Mouse (Mus musculus) heart, embryonic 11.5 days (tissue): ENCODE data around the gene 1520401A03Rik. TPM values are rescaled to one million over a fixed set of nuclear protein-coding genes. Genes with fewer than 3 reads are reported as not detected.

Experiments
- ATAC-seq: fragments of 200-750 bp; cut with Nextera tagmentation; replicated peaks from 2 replicates; pipeline ENCODE4 v1.8.0; 2017; ENCODE audit warnings: moderate library complexity; ENCODE audit not compliant: insufficient number of reproducible peaks, low FRiP score, low TSS enrichment
- H3K27ac ChIP-seq: fragments of 300-500 bp; sonication (generic); 2 replicates; pipeline ENCODE4 v1.5.1; 2014; ENCODE audit warnings: mild to moderate bottlenecking, low read depth, low read length
- H3K27me3 ChIP-seq: fragments of 300-500 bp; sonication (generic); 2 replicates; pipeline ENCODE4 v1.6.1; 2014; ENCODE audit warnings: mild to moderate bottlenecking, low read length, mixed read lengths; ENCODE audit not compliant: control insufficient read depth, insufficient read depth
- H3K36me3 ChIP-seq: fragments of 300-500 bp; sonication (generic); 2 replicates; pipeline ENCODE4 v1.6.1; 2014; ENCODE audit warnings: mild to moderate bottlenecking, low read length, moderate library complexity, mixed read lengths; ENCODE audit not compliant: control insufficient read depth, insufficient read depth
- H3K4me1 ChIP-seq: fragments of 300-500 bp; sonication (generic); 2 replicates; pipeline ENCODE4 v1.6.1; 2014; ENCODE audit warnings: low read length; ENCODE audit not compliant: control insufficient read depth, insufficient read depth
- H3K4me2 ChIP-seq: fragments of 300-500 bp; sonication (generic); 2 replicates; pipeline ENCODE4 v1.6.1; 2014; ENCODE audit warnings: mild to moderate bottlenecking, moderate library complexity
- H3K4me3 ChIP-seq: fragments of 300-500 bp; sonication (generic); 2 replicates; pipeline ENCODE4 v1.5.1; 2014; ENCODE audit warnings: low read depth, low read length
- H3K9ac ChIP-seq: fragments of 300-500 bp; sonication (generic); 2 replicates; pipeline ENCODE4 v1.6.1; 2014; ENCODE audit warnings: mild to moderate bottlenecking, low read depth, low read length, moderate library complexity
- H3K9me3 ChIP-seq: fragments of 300-500 bp; sonication (generic); replicated peaks from 2 replicates; pipeline ENCODE4 v1.6.1; 2016; ENCODE audit warnings: low read length; ENCODE audit not compliant: control insufficient read depth
- WGBS: fragments of 180-500 bp; shearing (Covaris S2); extraction: QIAGEN DNeasy Blood & Tissue Kit; methylation state at CpG from one replicate; pipeline ENCODE4 v1.1.7; 2014; ENCODE audit not compliant: insufficient replicate concordance; 5-methylcytosine and 5-hydroxymethylcytosine counted together
- polyA plus RNA-seq: library from polyadenylated mRNA; unstranded; fragments of >200 nt; fragmentation: Nextera tagmentation; extraction: Ambion mirVana; gene quantifications from 2 replicates; pipeline ENCODE4 v1.2.1, GENCODE M21; 2014

The 1520401A03Rik gene
- polyA plus RNA-seq, 1 experiment from 2014 or later, result 0.16 TPM

DNA sequence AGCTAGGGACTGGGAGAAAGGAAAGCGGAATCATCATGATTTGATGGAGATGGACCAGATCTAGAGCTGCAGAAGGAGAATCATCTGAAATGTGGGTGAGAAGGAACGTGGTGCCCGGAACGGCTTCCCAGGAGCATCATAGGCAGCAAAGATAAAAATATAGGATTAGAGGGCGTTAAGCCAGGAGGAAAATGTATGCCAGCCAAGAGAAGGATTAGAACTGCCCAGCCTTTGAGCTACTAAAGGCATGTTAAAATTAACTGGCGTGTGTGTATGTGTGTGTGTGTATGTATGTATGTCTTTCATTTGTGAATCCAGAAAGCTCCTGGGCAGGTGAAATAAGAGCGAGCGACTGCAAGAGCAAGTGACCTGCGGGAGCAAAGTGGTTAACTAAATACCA is 19.3 kb downstream of the 1520401A03Rik start:
- Histone ChIP-seq H3K9ac (no peak overlapping the region), H3K27me3 (peaks cover 47% of the 10 kb centered on the region), H3K36me3 (no peaks in the 10 kb centered on the region), H3K4me2 (no peak overlapping the region), H3K4me3 (no peak overlapping the region), H3K4me1 (peaks cover 5% of the 10 kb centered on the region), H3K9me3 (no peaks in the 10 kb centered on the region), H3K27ac (no peak overlapping the region)
- ATAC-seq, result no peak
- WGBS, result 81% methylated on average over 9 of the region's 9 CpGs

DNA sequence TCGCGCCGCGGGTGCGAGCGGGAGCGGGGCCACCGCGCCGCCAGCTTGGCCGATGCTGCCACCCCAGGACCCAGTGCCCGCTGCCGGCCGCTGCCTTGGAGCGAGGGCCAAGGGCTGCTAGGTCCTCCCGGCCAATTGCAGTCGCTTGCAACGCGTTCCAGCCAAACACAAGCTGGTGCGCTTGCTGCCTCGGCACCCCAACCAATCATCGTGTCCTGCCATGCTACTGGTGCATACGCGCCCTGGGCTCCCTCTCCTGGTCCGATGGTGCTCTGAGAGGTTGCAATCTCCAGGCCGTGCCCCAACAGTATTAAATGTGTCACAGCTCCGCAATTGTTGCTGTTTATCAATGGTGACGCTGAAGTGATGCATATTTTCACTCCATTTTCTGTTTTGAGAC is 22.5 kb downstream of the 1520401A03Rik start:
- peak; percentile 89 for ATAC-seq
- Histone ChIP-seq H3K9me3 (no peaks in the 10 kb centered on the region), H3K36me3 (no peaks in the 10 kb centered on the region), H3K27me3 (peaks cover 44% of the 10 kb centered on the region), H3K4me1 (peaks cover 5% of the 10 kb centered on the region), H3K4me3 (peak overlapping the region; percentile 58), H3K4me2 (peak overlapping the region; percentile 99), H3K9ac (peak overlapping the region; percentile 56; the same call in 1 of the 2 replicates), H3K27ac (no peak overlapping the region)
- 1% methylated on average over 25 of the region's 28 CpGs for WGBS

DNA sequence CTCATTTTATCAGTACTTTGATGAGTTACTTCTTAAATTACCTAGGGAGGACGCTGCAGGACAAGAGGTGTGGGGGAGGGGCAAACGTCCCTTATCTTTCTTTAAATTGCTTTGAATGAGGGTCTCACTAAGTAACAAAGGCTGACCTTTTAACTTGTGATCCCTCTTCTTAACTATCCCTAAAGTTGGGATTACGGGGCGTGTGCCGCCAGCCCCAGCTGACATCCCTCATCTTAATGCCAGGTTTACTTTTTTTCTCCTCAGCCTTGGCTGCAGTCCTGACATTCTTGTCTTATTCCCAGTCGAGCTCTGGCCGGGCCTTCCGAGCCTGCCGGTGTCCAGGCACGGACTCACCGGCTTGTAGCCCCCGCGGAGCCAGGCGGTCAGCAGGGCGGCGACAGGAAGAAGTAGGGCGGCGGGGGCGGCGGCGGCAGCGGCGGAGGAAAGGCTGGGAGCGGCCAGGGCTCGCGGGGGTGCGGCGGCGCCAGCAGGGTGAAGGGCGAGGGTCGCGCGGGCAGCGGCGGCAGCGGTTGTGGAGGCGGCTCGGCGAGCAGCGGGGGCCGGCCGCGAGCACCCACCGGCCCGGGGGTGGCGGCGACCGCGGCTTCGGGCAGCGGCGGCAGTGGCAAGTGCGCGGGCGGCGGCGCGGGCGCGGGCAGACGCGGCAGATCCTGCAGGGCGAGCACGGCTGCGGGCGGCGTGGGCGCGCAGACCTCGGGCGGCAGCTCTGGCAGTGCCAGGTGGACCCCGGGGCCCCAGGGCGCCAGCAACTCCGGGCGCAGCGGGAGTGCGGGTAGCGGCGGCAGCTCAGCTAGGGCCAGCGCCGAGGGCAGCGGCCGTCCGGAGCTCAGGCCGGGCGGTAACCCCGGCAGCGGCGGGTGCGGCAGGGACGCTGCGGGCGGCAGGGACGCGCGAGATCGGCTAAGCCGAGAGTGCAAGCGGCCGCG is 23.2 kb downstream of the 1520401A03Rik start:
- no peak overlapping the region for H3K27ac ChIP-seq

DNA sequence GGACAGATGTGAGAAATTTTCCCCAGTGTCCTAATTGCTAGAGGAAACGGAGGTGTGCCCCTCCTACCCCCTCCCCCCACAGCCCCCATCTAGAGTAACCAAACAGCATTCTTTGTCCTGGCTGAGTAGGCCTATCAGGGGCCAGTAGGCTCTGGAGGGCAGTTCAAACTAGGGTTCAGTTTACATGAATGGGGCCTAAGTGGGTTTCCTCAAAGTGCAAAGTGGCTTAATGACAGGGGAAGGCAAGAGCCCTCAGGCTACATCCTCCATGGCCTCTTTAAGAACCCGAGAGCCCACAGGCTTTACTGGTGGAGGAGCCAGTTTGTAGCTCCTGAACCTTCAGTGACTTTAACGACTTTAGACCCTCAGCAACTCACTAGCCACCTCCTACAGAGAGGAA is 26.8 kb downstream of the 1520401A03Rik start:
- Histone ChIP-seq H3K27me3 (peaks cover 35% of the 10 kb centered on the region), H3K4me2 (no peak overlapping the region), H3K36me3 (no peaks in the 10 kb centered on the region), H3K4me3 (no peak overlapping the region), H3K9ac (no peak overlapping the region), H3K4me1 (peaks cover 5% of the 10 kb centered on the region), H3K27ac (no peak overlapping the region), H3K9me3 (no peaks in the 10 kb centered on the region)
- ATAC-seq, result no peak
- WGBS, result 15% methylated on average over 3 of the region's 3 CpGs

More for the DNA sequence above, 23.2 kb downstream of the 1520401A03Rik start:
- 0 out of 2 replicates have a peak, but pooled peaks have one; percentile 5 for ATAC-seq
- Histone ChIP-seq H3K9ac (peak overlapping the region; percentile 56; the same call in 1 of the 2 replicates), H3K27me3 (peaks cover 40% of the 10 kb centered on the region), H3K36me3 (no peaks in the 10 kb centered on the region), H3K4me1 (peaks cover 5% of the 10 kb centered on the region), H3K4me2 (peak overlapping the region; percentile 99), H3K4me3 (peak overlapping the region; percentile 58), H3K9me3 (no peaks in the 10 kb centered on the region)
- 1% methylated on average over 86 of the region's 101 CpGs for WGBS

DNA sequence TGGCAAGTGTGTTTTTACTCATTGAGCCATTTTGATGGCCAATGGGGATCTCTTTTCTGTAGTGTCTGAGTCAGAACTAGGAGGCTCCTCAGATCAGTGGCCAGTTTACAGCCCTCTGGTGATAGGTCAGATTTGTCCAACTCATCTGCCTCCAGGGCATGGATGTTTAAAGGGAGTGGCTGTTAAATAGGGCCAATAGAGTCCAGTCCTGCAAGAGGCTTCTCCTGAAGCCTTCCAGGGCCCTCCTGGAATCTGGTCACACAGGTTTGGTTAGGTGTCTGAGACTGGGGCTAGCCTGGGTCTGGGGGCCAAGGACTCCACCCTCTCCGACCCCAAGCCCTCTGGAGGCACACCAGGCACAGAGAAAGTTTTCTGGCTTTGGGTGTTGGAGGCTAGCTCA is 28.1 kb downstream of the 1520401A03Rik start:
- ATAC-seq, result no peak
- no peak overlapping the region for H3K4me3 ChIP-seq

DNA sequence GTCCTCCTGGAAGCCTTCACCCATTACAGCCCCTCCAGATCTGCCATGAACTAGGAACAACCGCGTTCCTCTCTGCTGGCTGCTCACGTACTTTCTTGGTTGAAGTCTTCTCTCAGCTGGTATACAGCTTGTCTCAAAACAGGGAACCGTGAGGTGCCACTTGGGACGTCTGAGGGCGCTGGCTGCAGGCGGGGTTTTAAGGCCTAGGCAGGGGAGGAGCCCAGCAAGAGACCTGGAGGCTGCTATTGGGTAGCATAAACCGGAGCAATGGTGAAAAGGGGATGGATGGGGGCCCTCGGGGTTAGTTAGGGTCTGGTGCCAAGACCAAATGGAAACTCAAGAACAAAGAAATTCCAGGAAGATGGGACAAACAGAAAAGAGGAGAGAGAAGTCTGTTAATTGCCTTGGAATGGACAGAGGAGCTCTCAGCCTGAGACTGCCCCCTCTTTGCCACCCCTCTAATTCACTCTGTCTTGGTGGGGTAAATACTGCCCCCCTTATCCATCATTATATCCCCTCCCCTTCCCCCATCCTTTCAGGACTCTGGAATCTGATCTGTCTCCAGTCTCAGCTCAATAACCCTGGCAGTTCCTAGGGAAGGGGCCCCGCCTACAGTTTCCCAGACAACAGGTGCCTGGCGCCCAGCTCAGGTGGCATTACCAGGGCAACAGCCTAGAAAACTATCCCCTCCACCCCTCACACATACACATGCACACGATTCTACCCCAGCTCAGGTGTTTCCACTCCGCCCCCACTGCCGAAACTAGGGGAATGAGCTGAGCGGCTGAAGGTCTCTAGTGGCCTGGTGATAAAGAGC is 38.5 kb downstream of the 1520401A03Rik start, which contains the start of gene Cldn9:
Gene Cldn9 (minus strand): TSS at position 171 of the 817 bp plus-strand sequence.
- Histone ChIP-seq H3K4me1 (no peaks in the 10 kb centered on the region; the same call in 1 of the 2 replicates), H3K27me3 (peaks cover 63% of the 10 kb centered on the region), H3K4me3 (no peak within 1 kb of the TSS), H3K36me3 (no peaks in the 10 kb centered on the region), H3K27ac (no peak within 1 kb of the TSS), H3K9ac (no peak within 1 kb of the TSS), H3K4me2 (no peak within 1 kb of the TSS), H3K9me3 (no peaks in the 10 kb centered on the region)
- 22% methylated on average over 15 of the region's 15 CpGs for WGBS
- ATAC-seq, result no peak

More for the DNA sequence above, 28.1 kb downstream of the 1520401A03Rik start:
- H3K27ac ChIP-seq, result no peak overlapping the region
- H3K4me1 ChIP-seq, result peaks cover 5% of the 10 kb centered on the region
- no peak overlapping the region for H3K4me2 ChIP-seq
- peaks cover 24% of the 10 kb centered on the region for H3K27me3 ChIP-seq
- no peaks in the 10 kb centered on the region for H3K9me3 ChIP-seq
- H3K9ac ChIP-seq, result no peak overlapping the region
- 80% methylated on average over 1 of the region's 1 CpGs for WGBS
- H3K36me3 ChIP-seq, result no peaks in the 10 kb centered on the region

DNA sequence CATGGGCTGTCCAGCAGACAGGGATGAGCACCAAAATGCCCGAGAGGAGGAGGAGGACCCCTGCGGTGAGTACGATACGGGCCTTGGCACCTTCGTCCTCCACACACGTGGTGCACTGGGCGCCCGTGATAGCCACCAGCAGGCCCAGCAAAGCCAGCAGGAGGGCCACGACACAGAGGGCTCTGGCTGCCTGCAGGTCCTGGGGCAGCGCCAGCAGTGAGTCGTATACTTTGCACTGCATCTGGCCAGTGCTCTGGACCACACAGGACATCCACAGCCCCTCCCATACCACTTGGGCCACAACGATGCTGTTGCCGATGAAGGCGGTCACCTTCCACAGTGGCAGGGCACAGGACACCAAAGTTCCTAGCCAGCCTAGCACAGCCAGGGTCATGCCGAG is 39.4 kb downstream of the 1520401A03Rik start:
- Histone ChIP-seq H3K4me2 (no peak overlapping the region), H3K4me1 (no peaks in the 10 kb centered on the region; the same call in 1 of the 2 replicates), H3K27me3 (peaks cover 71% of the 10 kb centered on the region), H3K4me3 (no peak overlapping the region), H3K36me3 (no peaks in the 10 kb centered on the region), H3K9ac (no peak overlapping the region), H3K9me3 (no peaks in the 10 kb centered on the region), H3K27ac (no peak overlapping the region)
- no peak for ATAC-seq
- WGBS, result 13% methylated on average over 15 of the region's 15 CpGs

DNA sequence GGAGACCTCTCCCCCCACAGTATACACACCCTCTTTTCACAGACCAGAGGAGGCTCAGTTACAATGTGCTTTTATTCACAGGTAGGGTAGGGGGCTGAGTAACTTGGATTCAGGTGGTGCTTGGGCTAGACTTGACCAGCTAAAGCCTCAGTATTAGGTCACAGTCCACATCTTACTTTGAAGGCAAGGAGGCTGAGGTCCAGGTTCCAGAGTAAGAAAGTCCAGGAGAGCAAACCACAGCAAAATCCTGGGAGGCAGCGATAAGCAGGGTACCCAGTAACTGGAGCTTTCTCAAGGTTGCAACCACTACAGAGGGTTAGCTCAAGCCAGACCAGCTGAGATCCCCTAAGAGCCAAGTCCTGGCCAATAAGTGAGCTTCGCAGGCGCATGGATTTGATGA is 40.1 kb downstream of the 1520401A03Rik start:
- no peak overlapping the region for H3K9ac ChIP-seq
- 49% methylated on average over 3 of the region's 3 CpGs for WGBS
- no peak overlapping the region for H3K27ac ChIP-seq
- H3K27me3 ChIP-seq, result peaks cover 71% of the 10 kb centered on the region
- no peaks in the 10 kb centered on the region for H3K36me3 ChIP-seq
- no peaks in the 10 kb centered on the region for H3K9me3 ChIP-seq
- no peaks in the 10 kb centered on the region; the same call in 1 of the 2 replicates for H3K4me1 ChIP-seq
- H3K4me3 ChIP-seq, result no peak overlapping the region
- no peak overlapping the region for H3K4me2 ChIP-seq
- no peak for ATAC-seq
